Mouse (Mus musculus): ENCODE data around the gene Lypd6b. TPM values are rescaled to one million over a fixed set of nuclear protein-coding genes. Genes with fewer than 3 reads are reported as not detected.
A peak's percentile ranks its signal among the peaks of the same experiment; 100 is the strongest.

Lypd6b gene
- polyA plus RNA-seq (2014; fragmentation: Nextera tagmentation; extraction: Ambion mirVana) = 7.9 and 9.2 TPM in 2 replicates

DNA sequence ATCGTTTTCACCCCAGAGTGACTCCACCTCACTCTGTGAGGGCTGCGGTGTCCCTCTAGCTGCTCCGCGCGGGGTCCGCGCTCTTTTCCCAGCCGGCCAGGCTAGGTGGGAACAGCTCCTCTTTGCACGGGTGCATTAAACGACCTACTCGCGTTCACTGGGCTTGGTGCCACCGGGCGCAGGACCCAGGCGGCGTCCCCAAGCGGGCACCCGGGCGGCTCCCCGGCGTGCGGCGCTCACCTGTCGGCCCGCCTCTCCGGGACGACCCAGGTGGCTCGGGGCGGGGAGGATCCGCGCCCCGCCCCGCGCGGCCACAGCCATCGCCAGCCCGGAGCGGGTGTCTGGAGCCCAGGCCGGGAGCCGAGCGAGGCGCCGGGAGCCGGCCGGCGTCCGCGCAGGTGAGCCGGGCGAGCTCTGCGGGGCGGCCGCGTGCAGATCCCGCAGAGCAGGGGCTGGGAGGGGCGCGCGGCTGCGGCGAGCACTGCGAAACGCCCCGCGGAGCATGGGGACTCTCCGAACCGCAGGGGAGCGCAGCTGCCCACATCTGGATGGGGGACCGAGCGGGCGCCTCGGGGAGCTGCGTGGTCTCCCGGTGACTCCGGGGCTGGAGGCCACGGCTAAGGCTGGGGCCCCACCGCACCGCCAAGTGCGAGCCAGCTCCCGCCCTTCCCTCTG lies at the start of gene Lypd6b:
Gene Lypd6b, plus strand, starts transcription at position 313 of the 675 bp plus-strand sequence.
- DNase-seq (ENCODE audit: low spot score) = no peak
- Histone ChIP-seq H3K4me1 (ENCODE audit: control insufficient read depth, insufficient read depth, low read length) (peaks cover 3% of the 10 kb centered on the region; the same call in 1 of the 2 replicates), H3K9ac (ENCODE audit: low read depth, low read length) (peak within 1 kb of the TSS; percentile 75), H3K4me2 (ENCODE audit: low read depth, low read length) (peak within 1 kb of the TSS; percentile 99), H3K27ac (replicated peaks; ENCODE audit: low read depth, low read length) (no peak within 1 kb of the TSS), H3K36me3 (ENCODE audit: control insufficient read depth, insufficient read depth, low read length) (no peaks in the 10 kb centered on the region), H3K9me3 (ENCODE audit: control insufficient read depth, low read length) (no peaks in the 10 kb centered on the region), H3K4me3 (ENCODE audit: low read depth, low read length) (peak within 1 kb of the TSS; percentile 69), H3K27me3 (replicated peaks; ENCODE audit: control insufficient read depth, insufficient read depth, low read length) (peaks cover 19% of the 10 kb centered on the region)
- ATAC-seq (ENCODE audit: low read depth) = peak; percentile 70
- WGBS = 0% methylated on average over 21 of the region's 79 CpGs

DNA sequence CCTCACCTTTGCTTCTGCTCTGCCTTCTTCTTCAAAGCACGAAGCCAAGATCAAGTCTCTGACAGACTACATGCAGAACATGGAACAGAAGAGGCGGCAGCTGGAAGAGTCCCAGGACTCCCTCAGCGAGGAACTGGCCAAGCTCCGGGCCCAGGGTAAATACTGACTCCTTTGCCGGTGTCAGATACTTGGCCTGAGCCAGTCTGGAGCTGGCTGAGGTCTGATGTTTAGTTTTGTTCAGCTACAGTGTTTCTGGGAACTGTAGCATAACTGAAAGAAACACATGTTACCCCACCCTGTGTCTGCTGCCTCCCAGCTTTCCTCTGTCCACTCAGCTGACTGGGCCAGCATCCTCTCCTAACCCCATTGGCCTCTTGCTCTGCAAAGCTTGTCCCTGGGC lies 48.4 kb upstream of the Lypd6b start:
- H3K4me3 ChIP-seq (ENCODE audit: low read depth, low read length) = no peak overlapping the region
- WGBS = 72% methylated on average over 5 of the region's 5 CpGs
- ATAC-seq (ENCODE audit: low read depth) = no peak

DNA sequence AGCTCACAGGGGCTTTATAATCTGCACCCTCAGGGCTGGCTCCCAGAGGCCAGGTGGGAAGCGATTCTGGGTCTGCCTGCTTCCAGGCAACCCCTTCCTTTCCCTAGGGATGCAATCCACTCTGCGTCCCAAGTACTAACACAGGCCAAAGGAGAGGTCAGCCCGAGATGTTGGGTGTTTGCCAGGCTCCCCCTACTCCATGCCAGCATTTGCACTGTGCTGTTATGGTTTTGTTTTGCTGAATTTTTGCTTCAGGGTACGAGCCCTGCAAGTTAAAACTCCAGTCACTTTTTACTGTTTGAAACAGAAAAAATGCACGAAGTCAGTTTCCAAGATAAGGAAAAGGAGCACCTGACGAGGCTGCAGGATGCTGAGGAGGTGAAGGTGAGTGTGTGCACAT lies 46.5 kb upstream of the Lypd6b start:
- DNase-seq (ENCODE audit: low spot score) = no peak
- peaks cover 13% of the 10 kb centered on the region; the same call in 1 of the 2 replicates for H3K4me1 ChIP-seq (ENCODE audit: control insufficient read depth, insufficient read depth, low read length)
- no peak overlapping the region for H3K9ac ChIP-seq (ENCODE audit: low read depth, low read length)
- H3K4me3 ChIP-seq (ENCODE audit: low read depth, low read length) = no peak overlapping the region
- H3K27me3 ChIP-seq (replicated peaks; ENCODE audit: control insufficient read depth, insufficient read depth, low read length) = no peaks in the 10 kb centered on the region
- H3K9me3 ChIP-seq (ENCODE audit: control insufficient read depth, low read length) = no peaks in the 10 kb centered on the region
- no peak for ATAC-seq (ENCODE audit: low read depth)
- WGBS = 44% methylated on average over 6 of the region's 6 CpGs
- no peak overlapping the region for H3K4me2 ChIP-seq (ENCODE audit: low read depth, low read length)
- H3K27ac ChIP-seq (replicated peaks; ENCODE audit: low read depth, low read length) = no peak overlapping the region
- H3K36me3 ChIP-seq (ENCODE audit: control insufficient read depth, insufficient read depth, low read length) = no peaks in the 10 kb centered on the region

More for the DNA sequence above, 48.4 kb upstream of the Lypd6b start:
- no peaks in the 10 kb centered on the region for H3K27me3 ChIP-seq (replicated peaks; ENCODE audit: control insufficient read depth, insufficient read depth, low read length)
- peaks cover 5% of the 10 kb centered on the region; the same call in 1 of the 2 replicates for H3K4me1 ChIP-seq (ENCODE audit: control insufficient read depth, insufficient read depth, low read length)
- DNase-seq (ENCODE audit: low spot score) = no peak
- no peak overlapping the region for H3K4me2 ChIP-seq (ENCODE audit: low read depth, low read length)
- no peak overlapping the region for H3K27ac ChIP-seq (replicated peaks; ENCODE audit: low read depth, low read length)
- no peaks in the 10 kb centered on the region for H3K9me3 ChIP-seq (ENCODE audit: control insufficient read depth, low read length)
- H3K9ac ChIP-seq (ENCODE audit: low read depth, low read length) = no peak overlapping the region
- H3K36me3 ChIP-seq (ENCODE audit: control insufficient read depth, insufficient read depth, low read length) = no peaks in the 10 kb centered on the region

DNA sequence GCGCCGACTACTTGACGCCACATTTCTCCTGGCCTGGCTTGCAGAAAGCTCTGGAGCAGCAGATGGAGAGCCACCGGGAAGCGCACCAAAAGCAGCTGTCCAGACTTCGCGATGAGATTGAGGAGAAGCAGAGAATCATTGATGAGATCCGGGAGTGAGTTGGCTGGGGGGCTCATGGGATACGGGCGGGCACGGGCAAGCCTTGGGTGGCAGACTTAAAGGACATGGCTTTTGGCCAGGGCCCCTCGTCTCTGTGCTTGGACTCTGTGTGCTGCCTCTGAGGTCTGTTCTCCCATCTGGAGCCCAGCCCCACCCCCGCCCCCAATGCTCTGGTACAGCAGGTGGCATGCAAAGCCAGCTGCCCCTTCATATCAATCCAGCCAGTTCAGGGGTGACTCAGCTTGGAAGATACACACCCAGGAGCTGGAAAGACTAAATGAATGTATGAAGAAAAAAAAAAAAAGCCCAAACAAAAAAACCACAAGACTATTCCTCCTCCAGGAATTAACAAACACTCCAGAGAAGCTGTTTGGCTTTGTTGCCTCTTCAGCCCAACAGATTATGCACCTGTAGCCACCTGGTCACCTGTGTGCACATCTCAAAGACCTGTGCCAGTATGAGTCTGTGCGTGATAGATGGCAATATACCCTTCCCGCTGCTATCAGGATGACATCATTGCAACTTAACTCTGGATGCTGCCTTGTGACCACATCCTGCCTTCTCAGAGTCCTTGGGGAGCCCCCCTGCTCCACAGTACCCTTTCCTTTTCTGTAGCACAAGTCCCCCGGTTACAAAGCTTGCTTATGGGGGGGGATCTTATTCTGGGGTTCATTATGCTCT lies 45.4 kb upstream of the Lypd6b start:
- no peak overlapping the region for H3K9ac ChIP-seq (ENCODE audit: low read depth, low read length)
- no peaks in the 10 kb centered on the region for H3K27me3 ChIP-seq (replicated peaks; ENCODE audit: control insufficient read depth, insufficient read depth, low read length)
- no peak overlapping the region for H3K4me3 ChIP-seq (ENCODE audit: low read depth, low read length)
- no peak for ATAC-seq (ENCODE audit: low read depth)
- H3K4me2 ChIP-seq (ENCODE audit: low read depth, low read length) = no peak overlapping the region
- peaks cover 13% of the 10 kb centered on the region; the same call in 1 of the 2 replicates for H3K4me1 ChIP-seq (ENCODE audit: control insufficient read depth, insufficient read depth, low read length)
- DNase-seq (ENCODE audit: low spot score) = no peak
- no peak overlapping the region for H3K27ac ChIP-seq (replicated peaks; ENCODE audit: low read depth, low read length)
- H3K36me3 ChIP-seq (ENCODE audit: control insufficient read depth, insufficient read depth, low read length) = no peaks in the 10 kb centered on the region
- WGBS = 70% methylated on average over 14 of the region's 16 CpGs
- no peaks in the 10 kb centered on the region for H3K9me3 ChIP-seq (ENCODE audit: control insufficient read depth, low read length)

DNA sequence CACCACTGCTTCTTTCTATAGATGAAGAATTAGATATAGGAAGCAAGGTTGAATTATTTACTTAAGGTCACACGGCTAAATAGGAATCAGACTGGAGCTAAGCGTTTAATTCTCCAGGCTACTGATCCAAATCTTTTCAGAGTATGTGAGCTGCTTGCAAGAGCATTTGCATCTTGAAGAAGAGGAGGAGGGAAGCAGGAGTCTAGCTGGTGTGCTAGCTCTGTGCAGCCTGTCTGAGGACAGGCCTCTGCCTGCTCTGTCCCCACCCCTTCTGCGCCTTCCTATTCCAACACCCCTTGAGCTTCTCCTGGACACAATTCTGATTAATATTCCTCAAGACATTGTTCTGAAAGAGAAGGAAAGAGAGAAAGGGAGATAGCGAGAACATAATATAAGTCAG lies 44.6 kb upstream of the Lypd6b start:
- Histone ChIP-seq H3K9ac (ENCODE audit: low read depth, low read length) (no peak overlapping the region), H3K4me2 (ENCODE audit: low read depth, low read length) (no peak overlapping the region), H3K27ac (replicated peaks; ENCODE audit: low read depth, low read length) (no peak overlapping the region), H3K27me3 (replicated peaks; ENCODE audit: control insufficient read depth, insufficient read depth, low read length) (no peaks in the 10 kb centered on the region), H3K4me1 (ENCODE audit: control insufficient read depth, insufficient read depth, low read length) (peaks cover 13% of the 10 kb centered on the region; the same call in 1 of the 2 replicates), H3K9me3 (ENCODE audit: control insufficient read depth, low read length) (no peaks in the 10 kb centered on the region), H3K4me3 (ENCODE audit: low read depth, low read length) (no peak overlapping the region), H3K36me3 (ENCODE audit: control insufficient read depth, insufficient read depth, low read length) (no peaks in the 10 kb centered on the region)
- no peak for ATAC-seq (ENCODE audit: low read depth)
- no peak for DNase-seq (ENCODE audit: low spot score)
- WGBS = 72% methylated on average over 4 of the region's 4 CpGs

DNA sequence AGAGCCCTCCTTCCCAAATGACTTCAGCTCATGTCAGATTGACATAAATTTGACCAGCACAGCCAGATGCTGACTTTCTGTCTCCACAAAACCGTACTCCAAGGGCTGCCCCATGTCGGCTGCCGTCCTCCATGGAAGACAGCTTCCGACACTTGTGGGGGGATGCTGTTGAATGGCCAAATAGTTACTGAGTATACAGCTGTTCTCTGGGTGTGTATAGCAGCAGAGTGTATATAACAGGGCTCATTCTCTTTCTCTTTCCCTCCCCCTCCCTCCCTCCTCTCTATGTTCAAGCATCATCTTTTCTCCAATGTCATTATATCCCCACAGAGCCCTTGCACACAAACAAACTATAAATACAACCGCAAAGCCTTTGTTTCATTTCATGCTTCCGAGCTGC lies 43.7 kb upstream of the Lypd6b start:
- peak; percentile 31; the same call in 1 of the 2 replicates for ATAC-seq (ENCODE audit: low read depth)
- Histone ChIP-seq H3K9me3 (ENCODE audit: control insufficient read depth, low read length) (no peaks in the 10 kb centered on the region), H3K27ac (replicated peaks; ENCODE audit: low read depth, low read length) (no peak overlapping the region), H3K4me3 (ENCODE audit: low read depth, low read length) (no peak overlapping the region), H3K36me3 (ENCODE audit: control insufficient read depth, insufficient read depth, low read length) (no peaks in the 10 kb centered on the region), H3K4me1 (ENCODE audit: control insufficient read depth, insufficient read depth, low read length) (peaks cover 13% of the 10 kb centered on the region; the same call in 1 of the 2 replicates), H3K9ac (ENCODE audit: low read depth, low read length) (no peak overlapping the region), H3K27me3 (replicated peaks; ENCODE audit: control insufficient read depth, insufficient read depth, low read length) (no peaks in the 10 kb centered on the region), H3K4me2 (ENCODE audit: low read depth, low read length) (peak overlapping the region; percentile 31)
- DNase-seq (ENCODE audit: low spot score) = no peak
- 50% methylated on average over 6 of the region's 6 CpGs for WGBS

DNA sequence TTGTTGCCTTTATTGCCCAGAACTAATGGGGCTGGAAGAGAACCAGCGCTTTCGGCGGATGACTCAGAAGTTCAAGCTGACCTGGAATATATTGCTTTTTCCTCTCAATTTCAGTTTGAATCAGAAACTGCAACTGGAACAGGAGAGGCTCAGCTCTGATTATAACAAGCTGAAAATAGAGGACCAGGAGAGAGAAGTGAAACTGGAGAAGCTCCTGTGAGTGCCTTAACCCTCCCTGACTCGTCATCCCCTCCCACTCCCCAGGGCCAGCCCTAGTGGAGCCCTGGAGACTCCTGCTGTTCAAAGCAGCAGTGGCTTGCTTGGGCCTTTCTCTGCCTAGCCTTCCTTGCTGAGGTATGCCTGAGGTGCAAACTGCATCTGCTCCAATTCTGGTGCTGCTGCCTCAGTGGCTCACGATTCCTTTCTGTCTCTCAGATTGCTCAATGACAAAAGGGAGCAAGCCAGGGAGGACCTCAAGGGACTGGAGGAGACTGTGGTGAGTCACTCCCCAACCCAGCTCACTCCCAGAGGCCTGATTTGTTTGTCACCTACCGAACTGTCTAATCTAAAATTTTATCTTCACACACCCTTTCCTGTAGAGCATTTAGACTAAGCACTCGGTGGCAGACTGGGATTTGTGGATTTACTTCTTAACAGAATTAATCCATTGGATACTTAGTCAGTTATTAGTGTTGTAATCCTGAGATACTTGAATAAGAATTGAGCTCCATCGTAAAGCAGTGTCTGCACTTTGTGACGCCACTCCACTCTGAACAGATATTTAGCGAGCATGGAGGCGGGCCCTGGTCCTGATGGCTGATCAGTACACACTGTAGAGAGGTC lies 43.0 kb upstream of the Lypd6b start:
- ATAC-seq (ENCODE audit: low read depth) = peak; percentile 64
- no peaks in the 10 kb centered on the region for H3K27me3 ChIP-seq (replicated peaks; ENCODE audit: control insufficient read depth, insufficient read depth, low read length)
- no peaks in the 10 kb centered on the region for H3K9me3 ChIP-seq (ENCODE audit: control insufficient read depth, low read length)
- peak; percentile 79 for DNase-seq (ENCODE audit: low spot score)
- peaks cover 13% of the 10 kb centered on the region; the same call in 1 of the 2 replicates for H3K4me1 ChIP-seq (ENCODE audit: control insufficient read depth, insufficient read depth, low read length)
- no peak overlapping the region; the same call in 1 of the 2 replicates for H3K27ac ChIP-seq (replicated peaks; ENCODE audit: low read depth, low read length)
- peak overlapping the region; percentile 31 for H3K4me2 ChIP-seq (ENCODE audit: low read depth, low read length)
- WGBS = 45% methylated on average over 11 of the region's 11 CpGs
- H3K36me3 ChIP-seq (ENCODE audit: control insufficient read depth, insufficient read depth, low read length) = no peaks in the 10 kb centered on the region
- no peak overlapping the region for H3K4me3 ChIP-seq (ENCODE audit: low read depth, low read length)
- H3K9ac ChIP-seq (ENCODE audit: low read depth, low read length) = no peak overlapping the region
